Mouse (Mus musculus): ENCODE data around the gene Hacd3. TPM values are rescaled to one million over a fixed set of nuclear protein-coding genes. Genes with fewer than 3 reads are reported as not detected.

Gene Hacd3
- total and polyA plus RNA-seq, 2 experiments from 2014 or later, result 35.8 to 37.4 TPM

DNA sequence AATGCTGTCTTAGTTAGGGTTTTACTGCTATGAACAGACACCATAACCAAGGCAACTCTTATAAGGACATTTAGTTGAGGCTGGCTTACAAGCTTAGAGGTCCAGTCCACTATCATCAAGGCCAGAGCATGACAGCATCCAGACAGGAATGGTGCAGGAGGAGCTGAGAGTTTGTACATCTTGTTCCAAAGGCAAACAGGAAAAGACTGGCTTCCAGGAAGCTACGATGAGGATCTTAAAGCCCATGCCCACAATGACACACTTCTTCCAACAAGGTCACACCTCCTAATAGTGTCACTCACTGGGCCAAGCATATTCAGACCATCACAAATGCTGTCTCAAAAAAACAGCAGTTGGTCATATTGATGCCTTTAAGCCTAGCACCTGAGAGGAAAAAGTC is 25.5 kb upstream of the Hacd3 start:
- Histone ChIP-seq H3K27ac (ENCODE audit: low read depth) (no peak overlapping the region), H3K4me1 (ENCODE audit: control insufficient read depth, insufficient read depth) (no peaks in the 10 kb centered on the region), H3K9ac (replicated peaks; ENCODE audit: low read depth, low read length) (no peak overlapping the region), H3K4me2 (ENCODE audit: low read depth, low read length) (no peak overlapping the region), H3K4me3 (ENCODE audit: low read depth, low read length) (no peak overlapping the region), H3K9me3 (replicated peaks; ENCODE audit: control insufficient read depth, low read length) (no peaks in the 10 kb centered on the region), H3K27me3 (ENCODE audit: control insufficient read depth, insufficient read depth, low read length) (no peaks in the 10 kb centered on the region), H3K36me3 (replicated peaks; ENCODE audit: control insufficient read depth, insufficient read depth, low read length) (peaks cover 87% of the 10 kb centered on the region)
- no peak for TF ChIP-seq EP300 (IDR thresholded peaks at IDR 0.05; ENCODE audit: low read depth)
- TF ChIP-seq CTCF (IDR thresholded peaks at IDR 0.05; ENCODE audit: low read depth), result no peak
- WGBS, result 73% methylated on average over 1 of the region's 1 CpGs
- no peak for DNase-seq (ENCODE audit: low spot score)
- no peak for ATAC-seq (ENCODE audit: insufficient read depth, low read depth)

GRCm38 (mm10) chr9:65041430-65041829 is 19.9 kb upstream of the Hacd3 start:
- Histone ChIP-seq H3K9ac (replicated peaks; ENCODE audit: low read depth, low read length) (no peak overlapping the region), H3K9me3 (replicated peaks; ENCODE audit: control insufficient read depth, low read length) (no peaks in the 10 kb centered on the region), H3K4me1 (ENCODE audit: control insufficient read depth, insufficient read depth) (no peaks in the 10 kb centered on the region), H3K27me3 (ENCODE audit: control insufficient read depth, insufficient read depth, low read length) (no peaks in the 10 kb centered on the region), H3K4me2 (ENCODE audit: low read depth, low read length) (no peak overlapping the region), H3K36me3 (replicated peaks; ENCODE audit: control insufficient read depth, insufficient read depth, low read length) (peaks cover 84% of the 10 kb centered on the region), H3K4me3 (ENCODE audit: low read depth, low read length) (no peak overlapping the region), H3K27ac (ENCODE audit: low read depth) (no peak overlapping the region)
- DNase-seq (ENCODE audit: low spot score), result no peak
- 97% methylated on average over 5 of the region's 5 CpGs for WGBS
- no peak for ATAC-seq (ENCODE audit: insufficient read depth, low read depth)
- TF ChIP-seq EP300 (IDR thresholded peaks at IDR 0.05; ENCODE audit: low read depth), result no peak
- TF ChIP-seq CTCF (IDR thresholded peaks at IDR 0.05; ENCODE audit: low read depth), result peak; percentile 8; the same call in 1 of the 2 replicates

GRCm38 (mm10) chr9:65036861-65037260 is 15.4 kb upstream of the Hacd3 start:
- TF ChIP-seq EP300 (IDR thresholded peaks at IDR 0.05; ENCODE audit: low read depth) (no peak), CTCF (IDR thresholded peaks at IDR 0.05; ENCODE audit: low read depth) (no peak)
- no peaks in the 10 kb centered on the region for H3K27me3 ChIP-seq (ENCODE audit: control insufficient read depth, insufficient read depth, low read length)
- H3K4me3 ChIP-seq (ENCODE audit: low read depth, low read length), result no peak overlapping the region
- no peak overlapping the region for H3K9ac ChIP-seq (replicated peaks; ENCODE audit: low read depth, low read length)
- WGBS, result 74% methylated on average over 8 of the region's 8 CpGs
- no peaks in the 10 kb centered on the region for H3K9me3 ChIP-seq (replicated peaks; ENCODE audit: control insufficient read depth, low read length)
- no peaks in the 10 kb centered on the region for H3K4me1 ChIP-seq (ENCODE audit: control insufficient read depth, insufficient read depth)
- ATAC-seq (ENCODE audit: insufficient read depth, low read depth), result no peak
- peak; percentile 30 for DNase-seq (ENCODE audit: low spot score)
- no peak overlapping the region for H3K4me2 ChIP-seq (ENCODE audit: low read depth, low read length)
- H3K36me3 ChIP-seq (replicated peaks; ENCODE audit: control insufficient read depth, insufficient read depth, low read length), result peaks cover 56% of the 10 kb centered on the region
- H3K27ac ChIP-seq (ENCODE audit: low read depth), result no peak overlapping the region; the same call in 1 of the 2 replicates

DNA sequence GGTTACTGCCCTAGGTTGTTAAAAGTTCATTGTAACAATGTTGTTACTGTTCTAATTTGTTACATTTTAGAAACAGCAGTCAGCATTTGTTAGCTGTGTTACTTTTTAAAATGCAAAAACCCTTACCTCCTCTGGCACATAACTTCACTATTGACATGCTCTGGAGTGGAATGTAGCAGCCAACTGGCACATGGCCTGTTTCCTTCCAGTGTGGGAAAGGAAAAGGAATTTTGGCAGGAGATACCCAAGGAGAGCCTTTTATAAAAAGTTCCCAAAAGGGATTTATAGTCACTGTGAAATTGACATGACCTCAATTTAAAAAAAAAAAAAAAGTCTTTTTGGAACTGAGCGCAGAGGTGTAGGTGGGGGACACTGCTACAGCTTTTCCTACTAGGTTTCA is 15.0 kb upstream of the Hacd3 start:
- no peak for ATAC-seq (ENCODE audit: insufficient read depth, low read depth)
- Histone ChIP-seq H3K36me3 (replicated peaks; ENCODE audit: control insufficient read depth, insufficient read depth, low read length) (peaks cover 52% of the 10 kb centered on the region), H3K9me3 (replicated peaks; ENCODE audit: control insufficient read depth, low read length) (no peaks in the 10 kb centered on the region), H3K9ac (replicated peaks; ENCODE audit: low read depth, low read length) (no peak overlapping the region), H3K27me3 (ENCODE audit: control insufficient read depth, insufficient read depth, low read length) (no peaks in the 10 kb centered on the region), H3K4me1 (ENCODE audit: control insufficient read depth, insufficient read depth) (no peaks in the 10 kb centered on the region), H3K4me2 (ENCODE audit: low read depth, low read length) (no peak overlapping the region), H3K4me3 (ENCODE audit: low read depth, low read length) (no peak overlapping the region), H3K27ac (ENCODE audit: low read depth) (no peak overlapping the region; the same call in 1 of the 2 replicates)
- 71% methylated on average over 1 of the region's 1 CpGs for WGBS
- TF ChIP-seq CTCF (IDR thresholded peaks at IDR 0.05; ENCODE audit: low read depth) (no peak), EP300 (IDR thresholded peaks at IDR 0.05; ENCODE audit: low read depth) (no peak)
- DNase-seq (ENCODE audit: low spot score), result peak; percentile 51

DNA sequence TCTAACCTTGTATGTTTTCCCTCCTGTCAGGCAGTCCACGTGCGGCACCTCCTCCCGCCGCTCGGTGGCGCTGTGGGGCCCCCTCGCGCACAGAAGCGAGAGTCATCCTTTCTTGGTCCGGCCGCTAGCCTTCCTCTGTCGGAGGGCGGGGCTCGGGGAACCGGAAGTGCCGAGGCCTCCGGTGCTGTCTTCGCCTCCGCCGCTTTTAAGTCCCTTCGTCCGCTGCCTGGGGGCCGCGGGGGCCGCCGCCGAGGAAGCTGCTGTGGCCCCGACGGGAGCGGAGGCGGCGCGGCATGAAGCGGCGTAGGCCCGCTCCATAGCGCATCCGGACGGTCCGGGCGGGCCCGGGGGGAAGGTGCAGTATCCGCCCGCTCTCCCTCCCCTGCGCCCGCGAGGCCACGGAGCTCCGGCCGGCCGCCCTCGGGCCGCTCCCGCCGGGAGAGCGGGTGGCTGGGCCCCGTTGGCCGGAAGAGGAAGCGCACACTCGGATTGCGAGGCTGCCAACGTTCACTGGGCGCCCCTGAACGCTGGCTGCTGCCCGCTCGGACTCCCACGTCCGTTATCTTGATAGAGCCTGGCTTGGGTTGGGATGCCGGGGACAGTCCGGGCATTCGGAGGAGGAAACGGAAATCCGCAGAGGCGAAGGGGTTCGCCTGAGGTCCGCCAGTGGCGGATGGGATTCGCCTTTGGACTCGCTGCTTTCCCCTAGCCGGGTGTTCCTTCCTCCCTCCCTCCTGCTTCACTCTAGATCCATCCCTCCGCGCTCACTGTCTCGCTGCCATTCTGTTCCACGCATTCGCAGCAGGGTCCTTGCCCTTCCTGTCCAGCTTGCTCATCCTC is 11.0 kb upstream of the Hacd3 start, which contains the start of gene Dpp8:
Gene Dpp8, plus strand, starts transcription at position 146 of the 840 bp plus-strand sequence.
- under 1% methylated on average over 76 of the region's 85 CpGs for WGBS
- no peaks in the 10 kb centered on the region for H3K9me3 ChIP-seq (replicated peaks; ENCODE audit: control insufficient read depth, low read length)

More for the DNA sequence above, 11.0 kb upstream of the Hacd3 start, which contains the start of gene Dpp8:
- no peaks in the 10 kb centered on the region for H3K4me1 ChIP-seq (ENCODE audit: control insufficient read depth, insufficient read depth)
- DNase-seq (ENCODE audit: low spot score) (peak; percentile 94), ATAC-seq (ENCODE audit: insufficient read depth, low read depth) (peak; percentile 92)
- TF ChIP-seq CTCF (IDR thresholded peaks at IDR 0.05; ENCODE audit: low read depth) (peak; percentile 98), EP300 (IDR thresholded peaks at IDR 0.05; ENCODE audit: low read depth) (no peak; the same call in 1 of the 2 replicates)
- peak within 1 kb of the TSS; percentile 97 for H3K9ac ChIP-seq (replicated peaks; ENCODE audit: low read depth, low read length)
- peak within 1 kb of the TSS; percentile 82 for H3K4me2 ChIP-seq (ENCODE audit: low read depth, low read length)
- H3K36me3 ChIP-seq (replicated peaks; ENCODE audit: control insufficient read depth, insufficient read depth, low read length), result peaks cover 17% of the 10 kb centered on the region
- no peaks in the 10 kb centered on the region for H3K27me3 ChIP-seq (ENCODE audit: control insufficient read depth, insufficient read depth, low read length)
- H3K4me3 ChIP-seq (ENCODE audit: low read depth, low read length), result peak within 1 kb of the TSS; percentile 98
- peak within 1 kb of the TSS; percentile 96 for H3K27ac ChIP-seq (ENCODE audit: low read depth)

All from heart, postnatal 0 days (tissue).